Mouse (Mus musculus): ENCODE results near the gene Dnah5.

GRCm38 (mm10) chr15:28444494-28444893 lies 240.9 kb downstream of the Dnah5 start:
- TF ChIP-seq CTCF (IDR thresholded peaks at IDR 0.05; ENCODE audit: low read depth), result no peak
- no peak for TF ChIP-seq EP300 (IDR thresholded peaks at IDR 0.05; ENCODE audit: low read depth)

All from heart, postnatal 0 days (tissue).